ENCODE assay signal across 8 mouse cellular contexts in the genomic region with DNA sequence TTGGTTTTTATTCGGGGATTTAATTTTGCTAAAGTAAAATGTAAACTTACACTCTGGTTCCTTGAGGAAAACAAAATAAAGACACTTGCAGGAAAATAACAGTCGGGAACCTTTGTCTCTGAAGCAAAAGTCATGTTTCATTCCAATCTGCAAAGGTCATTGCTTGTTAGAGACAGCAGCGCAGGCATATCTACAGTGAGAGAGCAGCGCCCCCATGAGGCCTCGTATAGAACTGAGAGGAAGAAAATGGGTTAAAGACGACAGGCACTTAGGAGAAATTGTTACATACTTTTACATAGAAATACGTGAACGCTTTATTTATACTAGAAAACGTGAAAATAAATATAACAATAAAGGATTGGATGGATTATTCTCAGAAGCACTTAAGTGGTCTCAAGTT.
DNase-seq lines count a peak whose midpoint lies in the region; ATAC-seq and TF ChIP-seq lines count a peak whose summit lies in the region.

No protein-coding gene starts in this region.

- H3K79me2 ChIP-seq in liver, adult 2 months (ENCODE audit: control insufficient read depth, insufficient read depth, low read length), result no peaks in the 10 kb centered on the region

- H3K9me3 ChIP-seq in liver, embryonic 12.5 days (replicated peaks), result no peaks in the 10 kb centered on the region

- no peaks in the 10 kb centered on the region for H3K4me1 ChIP-seq in liver, adult 2 months (ENCODE audit: control insufficient read depth, insufficient read depth, low read length)
- no peaks in the 10 kb centered on the region for H3K4me1 ChIP-seq in liver, embryonic 12.5 days
- no peaks in the 10 kb centered on the region for H3K4me1 ChIP-seq in cerebellum, adult 2 months (ENCODE audit: control insufficient read depth, insufficient read depth, low read length)

- peak; percentile 1 for DNase-seq in liver, adult 2 months (ENCODE audit: extremely low read depth, low read depth, low spot score)
- DNase-seq in MEL-GATA-1-ER (ENCODE audit: extremely low read depth, low read depth), result peak; percentile 22
- peak; percentile 39 to 40 for DNase-seq in cerebellum, adult 2 months
- DNase-seq in gastrocnemius, adult 8-10 months (ENCODE audit: low spot score in 2 of 2), result peak; percentile 2 to 8
- DNase-seq in left cerebral cortex, adult 18-20 months (ENCODE audit: low spot score in 2 of 2), result peak; percentile 25 to 47
- DNase-seq in telencephalon, adult 2 months (ENCODE audit: low read depth, low spot score), result peak; percentile 13
- no peak for DNase-seq in T-cell, adult 2 months (ENCODE audit: low spot score)

- no peaks in the 10 kb centered on the region for H3K36me3 ChIP-seq in liver, adult 2 months (ENCODE audit: control insufficient read depth, insufficient read depth, low read length)
- H3K36me3 ChIP-seq in liver, embryonic 12.5 days, result no peaks in the 10 kb centered on the region

- no peak overlapping the region for H3K4me3 ChIP-seq in liver, adult 2 months (ENCODE audit: insufficient read depth, low read depth, low read length)
- no peak overlapping the region for H3K4me3 ChIP-seq in liver, embryonic 12.5 days
- no peak overlapping the region for H3K4me3 ChIP-seq in cerebellum, adult 2 months (replicated peaks; ENCODE audit: insufficient read depth, low read depth, low read length)

- H3K9ac ChIP-seq in liver, adult 2 months (ENCODE audit: low read depth, low read length), result no peak overlapping the region
- H3K9ac ChIP-seq in liver, embryonic 12.5 days, result no peak overlapping the region

- no peak overlapping the region for H3K27ac ChIP-seq in liver, adult 2 months (replicated peaks; ENCODE audit: insufficient read depth, low read depth, low read length)
- H3K27ac ChIP-seq in liver, embryonic 12.5 days, result no peak overlapping the region
- H3K27ac ChIP-seq in cerebellum, adult 2 months (ENCODE audit: insufficient read depth, low read length), result no peak overlapping the region

- H3K27me3 ChIP-seq in liver, adult 2 months (ENCODE audit: control insufficient read depth, insufficient read depth, low read length), result no peaks in the 10 kb centered on the region
- no peaks in the 10 kb centered on the region for H3K27me3 ChIP-seq in liver, embryonic 12.5 days (replicated peaks)
- H3K27me3 ChIP-seq in cerebellum, adult 2 months (ENCODE audit: control insufficient read depth, insufficient read depth, low read length), result no peaks in the 10 kb centered on the region

- no peak overlapping the region for H3K4me2 ChIP-seq in liver, embryonic 12.5 days

- WGBS in liver, adult 2 months, result 21% methylated on average over 9 of the region's 9 CpGs
- WGBS in liver, embryonic 12.5 days (ENCODE audit: insufficient replicate concordance), result 14% methylated on average over 9 of the region's 9 CpGs
- 16% methylated on average over 9 of the region's 9 CpGs for WGBS in cerebellum, adult 2 months

- no peak for TF ChIP-seq CTCF in liver, adult 2 months (IDR thresholded peaks at IDR 0.05; ENCODE audit: low read depth, low read length)
- peak; percentile 54 for TF ChIP-seq CTCF in cerebellum, adult 2 months (IDR thresholded peaks at IDR 0.05; ENCODE audit: borderline replicate concordance, insufficient read depth, low read depth, low read length)

- no peak for ATAC-seq in liver, embryonic 12.5 days

- TF ChIP-seq POLR2A in liver, adult 2 months (IDR thresholded peaks at IDR 0.05; ENCODE audit: extremely low read depth, insufficient read depth, low read length), result no peak
- no peak for TF ChIP-seq POLR2A in cerebellum, adult 2 months (IDR thresholded peaks at IDR 0.05; ENCODE audit: borderline replicate concordance, insufficient read depth, low read length)
